Mouse (Mus musculus) cerebellum, adult (tissue): Measurements from ENCODE around the gene Cep55.

ENCODE experiments used
- ATAC-seq: cut with Nextera tagmentation; 2 replicates; pipeline ENCODE4 v1.9.2; 2017; ENCODE audit warnings: mild to moderate bottlenecking, moderate library complexity, mixed read lengths; ENCODE audit not compliant: insufficient number of reproducible peaks, low FRiP score, low TSS enrichment

Cep55 gene

DNA sequence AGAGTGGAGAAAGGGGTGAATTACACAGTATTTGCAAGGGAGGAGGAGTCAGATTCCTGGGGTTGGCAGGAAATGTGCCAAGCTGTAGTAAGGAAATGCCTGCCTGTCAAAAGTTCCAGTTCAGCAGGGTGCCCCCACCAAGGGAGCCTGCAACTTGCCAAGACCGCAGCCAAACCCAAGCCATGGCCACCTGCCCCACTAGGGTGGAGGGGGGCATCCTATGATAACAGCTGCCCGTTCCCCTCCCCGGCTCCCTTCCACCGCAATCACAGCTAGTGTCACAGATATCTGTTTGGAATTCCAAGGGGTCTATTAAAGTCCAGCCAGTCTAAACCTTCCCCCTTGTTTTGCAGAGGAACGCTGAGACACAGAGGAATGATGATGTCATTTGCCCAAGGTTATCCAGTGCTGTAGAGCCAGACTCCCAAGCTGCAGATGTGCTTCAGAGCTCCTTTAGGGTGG is 12.5 kb upstream of the Cep55 start:
- ATAC-seq, result no peak

DNA sequence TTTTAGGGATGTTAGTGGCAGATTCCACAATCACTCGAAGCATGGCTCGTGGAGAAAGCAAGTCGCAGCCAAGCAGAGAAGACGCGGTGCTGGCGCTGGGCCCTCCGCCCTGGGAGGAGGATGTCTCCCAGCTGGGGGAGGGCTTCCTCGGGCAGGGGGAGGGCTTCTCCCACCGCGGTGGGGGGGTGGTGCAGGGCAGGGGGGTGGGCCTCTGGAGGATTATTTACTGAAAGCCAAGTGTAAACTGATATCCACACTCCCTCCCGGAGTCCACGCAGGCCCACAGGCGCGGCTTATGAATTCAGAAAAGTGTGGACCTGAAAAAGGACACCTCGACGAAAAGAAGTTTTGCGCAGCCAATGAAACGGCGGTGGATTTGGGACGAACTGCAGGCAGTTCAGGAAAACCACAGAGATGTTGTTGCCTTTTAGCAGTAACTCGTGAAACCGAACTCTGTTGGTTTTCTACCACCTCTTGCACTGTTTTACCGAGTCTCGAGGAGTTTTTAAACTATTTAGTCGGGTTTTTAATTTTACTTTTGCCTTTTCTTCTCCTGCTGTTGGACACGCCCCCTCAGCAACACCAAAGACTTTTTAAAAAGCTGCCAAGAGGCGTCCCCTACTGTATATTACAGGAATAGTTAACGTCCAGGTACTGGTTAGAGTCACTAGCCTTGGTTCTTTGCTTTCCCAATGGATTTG is 11.4 kb upstream of the Cep55 start, which contains the start of gene Myof:
Myof (minus strand) TSS at position 297 of the 701 bp plus-strand sequence.
- ATAC-seq, result no peak

DNA sequence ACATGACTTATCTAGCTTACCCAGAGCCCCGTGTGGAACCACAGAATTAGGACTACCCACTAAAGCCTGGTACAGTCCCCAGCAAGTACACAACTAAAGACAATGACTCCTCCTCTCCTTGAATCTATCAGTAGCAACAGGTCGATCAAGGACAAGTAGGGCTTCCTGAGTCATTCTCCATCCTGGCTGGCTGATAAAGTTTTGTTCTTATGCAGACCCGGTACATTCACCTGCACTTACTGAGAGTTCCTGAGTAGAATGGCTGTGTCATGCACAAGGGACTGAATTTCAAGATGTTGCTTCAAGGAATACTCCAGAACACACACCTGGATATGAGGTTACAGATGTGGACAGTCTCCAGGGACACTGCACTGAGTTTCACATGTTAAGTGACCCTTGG is 9.6 kb upstream of the Cep55 start:
- no peak for ATAC-seq

DNA sequence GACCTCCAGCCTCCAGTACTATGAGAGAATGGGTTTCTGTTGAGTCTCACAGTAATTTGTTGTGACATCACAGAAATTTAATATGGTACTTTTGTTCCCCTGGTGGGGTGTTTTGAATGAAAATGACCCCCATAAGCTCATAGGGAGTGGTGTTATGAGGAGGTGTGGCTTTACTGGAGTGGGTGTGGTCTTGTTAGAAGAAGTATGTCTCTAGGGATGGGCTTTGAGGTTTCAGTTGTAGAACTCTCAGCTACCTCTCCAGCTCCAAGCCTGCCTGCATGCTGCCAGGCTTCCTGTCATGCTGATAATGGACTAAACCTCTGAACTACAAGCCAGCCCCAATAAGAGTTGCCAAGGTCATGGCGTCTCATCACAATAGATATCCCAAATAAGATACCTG is 5.1 kb upstream of the Cep55 start:
- ATAC-seq, result no peak

DNA sequence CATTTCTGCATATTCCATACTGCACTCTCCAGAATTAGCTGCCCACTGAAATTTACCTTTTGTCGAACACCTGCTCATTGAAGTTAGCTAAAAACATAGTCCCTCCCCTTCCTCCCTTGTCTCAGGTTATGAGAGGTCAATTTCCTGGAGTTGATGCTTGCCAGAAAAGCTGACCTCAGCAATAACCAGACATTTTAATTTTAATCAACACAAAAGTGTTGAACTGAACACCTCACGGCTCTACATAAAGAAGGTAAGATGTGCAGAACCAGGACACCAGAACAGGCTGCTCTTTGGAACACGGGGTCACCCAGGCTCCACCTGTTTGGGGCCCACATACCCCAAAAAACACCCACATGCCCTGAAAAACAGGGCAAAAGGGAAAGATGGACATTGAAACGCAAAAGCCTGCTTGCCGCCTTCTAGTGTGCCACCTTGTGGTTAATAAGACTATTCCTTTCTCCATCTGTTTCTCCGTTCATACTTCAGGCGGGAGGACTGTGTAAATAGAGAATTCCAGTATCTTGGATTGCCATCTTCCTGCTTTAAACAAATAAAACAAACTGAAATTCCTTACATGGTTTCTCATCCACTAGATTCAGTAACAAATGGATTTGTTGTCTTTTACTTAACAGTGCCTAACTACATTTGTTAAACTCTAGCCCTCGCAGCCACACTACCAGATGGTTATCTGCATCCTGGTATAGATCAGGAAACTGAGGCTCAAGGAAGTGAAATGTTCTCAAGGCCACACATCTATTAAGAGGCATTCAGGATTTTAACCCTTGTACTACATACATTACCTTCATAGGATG is 1.4 kb upstream of the Cep55 start:
- ATAC-seq, result no peak

DNA sequence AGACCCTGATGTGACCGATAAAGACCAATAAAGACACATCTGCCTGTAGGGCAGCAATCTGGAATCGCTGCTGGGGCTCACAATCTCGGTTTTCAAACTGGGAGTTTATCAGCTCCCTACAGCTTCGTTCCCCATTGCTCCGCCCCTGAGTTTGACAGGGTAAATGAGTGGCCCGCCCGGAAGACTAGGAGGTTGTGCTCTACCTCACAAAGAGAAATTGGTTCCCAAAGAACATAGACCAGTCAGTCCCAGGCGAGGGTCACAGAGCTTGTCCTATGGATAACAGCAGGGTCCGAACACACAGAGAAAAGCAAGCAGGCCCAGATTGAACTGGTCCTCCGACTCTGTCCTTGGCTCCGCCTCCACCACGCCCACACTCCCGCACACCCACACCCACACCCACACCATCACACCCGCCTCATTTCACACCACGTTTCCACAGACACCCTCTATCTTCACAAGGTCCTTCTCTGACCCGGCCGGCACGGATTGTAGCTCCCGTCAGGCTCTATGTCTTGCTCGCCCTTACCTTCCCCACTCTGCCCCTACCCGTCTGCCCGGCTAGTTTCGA is 577 bp upstream of the Cep55 start:
- peak; percentile 80 for ATAC-seq

DNA sequence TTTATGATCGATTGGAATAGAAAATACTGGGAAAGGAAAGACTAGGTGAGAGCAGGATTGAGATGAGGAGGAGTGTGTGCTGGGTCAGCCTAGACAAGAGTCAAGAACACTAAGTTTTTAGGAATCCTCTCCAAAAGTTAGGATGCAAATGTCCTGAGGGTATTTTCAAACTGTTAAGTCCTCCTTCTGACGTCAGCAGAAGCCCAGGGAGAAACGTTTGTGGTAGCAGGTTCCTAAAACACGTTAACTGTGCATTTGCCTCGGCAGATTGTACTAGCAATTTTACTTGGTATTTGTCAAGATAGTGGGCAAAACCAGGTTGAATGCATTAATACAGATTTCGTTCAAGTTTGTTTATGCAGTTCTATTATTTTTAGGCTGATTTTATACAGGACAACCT is 987 bp downstream of the Cep55 start:
- no peak for ATAC-seq

DNA sequence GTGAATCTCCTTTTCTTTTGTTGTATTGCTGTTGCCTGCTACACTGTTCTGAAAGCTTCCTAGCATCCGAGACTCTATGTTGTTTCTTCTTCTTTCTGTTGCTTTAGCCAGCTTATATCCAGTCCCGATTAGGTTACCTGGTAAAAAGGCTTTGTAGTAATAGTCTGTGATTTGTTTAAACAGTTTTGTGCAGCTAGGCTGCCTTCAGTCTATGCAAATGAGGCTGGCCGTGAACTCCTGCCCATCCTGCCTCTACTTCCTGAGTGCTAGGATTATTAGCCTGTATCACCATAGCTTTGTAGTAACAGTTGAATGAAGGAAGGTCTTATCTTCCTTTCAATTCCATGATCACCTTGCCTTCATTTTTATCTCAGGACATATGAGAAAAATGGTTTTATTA is 1.5 kb downstream of the Cep55 start:
- ATAC-seq, result no peak

DNA sequence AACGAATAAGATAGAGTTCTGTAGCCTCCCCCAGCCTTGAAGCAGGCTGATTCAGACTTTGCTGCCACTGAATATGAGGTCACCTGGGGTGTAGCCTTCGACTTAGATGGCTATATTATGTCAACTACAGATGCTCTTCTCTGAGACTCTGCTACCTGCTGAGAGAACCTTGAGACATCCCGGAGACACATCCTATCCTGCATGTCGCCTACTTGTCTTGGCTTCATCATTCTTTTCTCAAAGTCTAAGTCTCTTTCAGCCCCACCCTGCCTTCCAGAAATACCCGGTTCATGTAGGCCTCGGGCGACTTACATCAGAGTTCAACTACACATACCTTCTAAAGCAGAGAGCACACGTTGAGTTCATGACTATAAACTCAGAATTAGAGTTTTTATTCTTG is 2.1 kb downstream of the Cep55 start:
- no peak for ATAC-seq

DNA sequence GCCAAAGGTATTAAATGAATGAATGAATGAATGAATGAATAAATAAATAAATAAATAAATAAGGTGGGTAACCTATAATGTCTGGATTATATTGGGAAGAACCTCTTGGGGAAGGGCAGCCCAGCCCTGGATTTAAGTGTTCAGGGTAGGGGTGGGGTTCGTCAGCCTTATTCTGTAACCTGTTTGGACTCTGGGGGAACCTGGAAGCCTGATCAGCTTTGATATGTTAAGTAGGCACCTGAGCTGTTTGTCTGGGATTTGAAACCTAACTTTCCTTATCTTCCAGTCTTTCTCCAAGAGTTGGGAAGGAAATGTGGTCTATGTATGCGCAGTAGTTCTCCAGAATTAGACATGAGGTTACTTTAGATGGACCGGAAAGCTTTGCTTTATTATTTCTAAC is 8.4 kb downstream of the Cep55 start:
- no peak for ATAC-seq

DNA sequence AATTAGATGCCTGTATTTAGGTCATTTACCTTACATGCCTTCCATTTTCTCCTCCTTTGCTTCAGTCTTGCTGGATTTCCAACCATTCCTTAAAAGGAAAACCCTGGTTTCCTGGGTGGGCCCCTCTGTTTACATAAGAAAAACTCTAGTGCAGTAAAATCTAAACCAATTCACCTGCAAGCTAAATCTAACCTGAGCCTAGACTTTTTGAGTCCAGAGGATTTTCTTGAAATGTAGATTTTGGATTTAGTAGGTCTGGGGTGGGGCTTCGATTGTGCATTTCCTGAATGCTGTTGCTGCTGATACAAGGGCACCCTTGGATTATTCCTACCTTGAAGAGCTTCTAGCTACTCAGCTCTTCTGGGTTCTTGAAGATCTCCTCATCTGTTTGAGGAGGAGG is 9.2 kb downstream of the Cep55 start:
- ATAC-seq, result no peak

DNA sequence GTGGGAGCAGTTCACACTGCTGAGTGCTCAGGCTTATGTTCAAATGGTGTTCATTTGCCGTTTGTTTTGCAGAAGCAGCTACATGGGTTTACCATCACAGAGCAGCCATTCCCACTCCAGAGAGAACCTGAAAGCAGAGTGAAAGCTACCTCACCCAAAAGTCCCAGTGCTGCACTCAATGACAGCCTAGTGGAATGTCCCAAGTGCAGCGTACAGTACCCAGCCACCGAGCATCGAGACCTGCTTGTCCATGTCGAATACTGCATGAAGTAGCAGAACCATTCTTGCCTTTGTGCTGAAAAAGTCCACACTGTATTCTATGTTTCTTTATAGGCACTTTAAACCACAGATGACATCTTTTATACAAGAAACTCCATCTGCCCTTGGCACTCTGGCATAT is 18.4 kb downstream of the Cep55 start:
- no peak for ATAC-seq

DNA sequence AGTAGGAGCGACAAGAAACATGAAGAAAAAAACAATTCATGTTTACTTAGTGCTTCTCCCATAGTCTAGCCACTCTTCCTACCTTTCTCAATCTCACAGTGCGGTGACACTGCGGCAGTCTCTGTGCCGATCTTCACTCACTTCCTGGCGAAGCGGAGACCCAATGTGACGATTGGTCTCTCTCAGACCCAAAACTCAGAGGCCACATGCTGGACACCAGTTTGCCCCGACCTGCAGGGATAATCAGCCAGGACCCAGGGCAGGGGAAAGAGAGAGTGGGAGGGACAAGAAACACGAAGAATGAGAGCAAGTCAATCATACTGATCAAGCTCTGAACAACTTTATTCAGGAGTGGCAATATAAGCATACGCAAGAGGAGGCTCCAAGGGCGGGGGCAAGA is 20.2 kb downstream of the Cep55 start:
- no peak for ATAC-seq

DNA sequence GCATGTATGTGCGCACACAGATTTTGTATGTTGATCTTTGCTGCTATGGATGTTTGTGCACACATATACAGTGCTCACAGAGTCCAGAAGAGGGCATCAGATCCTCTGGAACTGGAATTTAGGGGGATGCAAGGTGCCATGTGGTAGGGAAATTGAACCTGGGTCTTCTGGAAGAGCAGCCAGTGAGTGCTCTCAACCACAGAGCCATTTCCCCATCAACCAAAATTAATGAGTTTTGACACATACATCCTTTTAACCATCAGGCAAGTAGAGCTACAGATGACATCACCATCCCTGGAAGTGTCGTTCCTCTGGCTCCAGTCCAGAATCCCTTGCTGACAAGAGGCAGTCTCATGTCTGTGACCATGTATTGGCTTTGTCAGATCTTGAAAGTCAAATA is 21.4 kb downstream of the Cep55 start:
- ATAC-seq, result no peak

DNA sequence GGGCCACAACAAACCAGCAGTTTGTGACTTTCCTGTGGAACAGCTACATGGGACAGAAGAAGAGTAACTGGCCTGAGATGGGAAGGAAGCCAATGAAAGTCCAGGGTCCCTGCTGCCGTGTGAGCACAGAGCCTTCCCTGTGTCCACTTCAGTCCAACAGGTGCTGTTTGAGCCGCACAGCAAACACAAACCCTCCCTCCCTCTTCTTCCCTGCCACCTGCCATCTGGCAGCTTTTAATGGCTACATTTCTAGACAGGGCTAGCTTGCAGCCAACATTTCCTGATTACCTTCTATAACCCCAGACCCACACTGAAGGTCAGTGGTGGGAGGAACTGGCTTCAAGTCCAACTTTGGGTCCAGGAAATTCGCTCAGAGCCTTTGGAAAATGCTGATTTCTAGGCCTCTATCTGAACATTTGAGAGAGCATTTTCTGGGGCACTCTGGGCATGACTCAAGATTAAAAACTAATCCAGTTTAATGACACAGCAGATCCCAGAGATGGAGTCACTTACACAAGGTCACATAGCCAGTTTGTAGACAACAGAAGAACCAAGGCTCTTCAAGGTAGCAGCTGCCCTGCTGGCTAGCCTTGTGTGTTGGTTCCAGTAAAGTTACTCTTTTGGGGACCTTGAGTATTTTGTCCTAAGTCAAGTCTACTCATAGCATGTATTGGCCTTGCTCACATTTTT is 23.2 kb downstream of the Cep55 start:
- ATAC-seq, result no peak

DNA sequence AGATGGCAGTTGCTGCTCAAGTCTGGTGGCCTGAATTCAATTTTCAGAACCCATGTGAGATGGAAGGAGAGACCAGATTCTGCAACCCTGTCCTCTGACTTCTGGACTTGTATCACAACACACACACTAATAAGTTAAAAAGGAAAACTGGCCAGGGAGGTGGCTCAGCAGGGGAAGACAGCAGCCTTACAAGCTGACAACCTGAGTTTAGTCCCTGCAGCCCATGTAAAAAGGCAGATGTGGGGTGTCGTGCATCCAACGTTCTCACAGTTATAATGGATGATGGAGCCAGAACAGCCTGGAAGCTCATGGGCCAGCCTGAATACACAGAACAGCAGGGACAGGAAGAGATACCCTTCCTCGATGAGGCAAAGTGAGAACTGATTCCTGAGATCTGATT is 26.6 kb downstream of the Cep55 start:
- ATAC-seq, result no peak

DNA sequence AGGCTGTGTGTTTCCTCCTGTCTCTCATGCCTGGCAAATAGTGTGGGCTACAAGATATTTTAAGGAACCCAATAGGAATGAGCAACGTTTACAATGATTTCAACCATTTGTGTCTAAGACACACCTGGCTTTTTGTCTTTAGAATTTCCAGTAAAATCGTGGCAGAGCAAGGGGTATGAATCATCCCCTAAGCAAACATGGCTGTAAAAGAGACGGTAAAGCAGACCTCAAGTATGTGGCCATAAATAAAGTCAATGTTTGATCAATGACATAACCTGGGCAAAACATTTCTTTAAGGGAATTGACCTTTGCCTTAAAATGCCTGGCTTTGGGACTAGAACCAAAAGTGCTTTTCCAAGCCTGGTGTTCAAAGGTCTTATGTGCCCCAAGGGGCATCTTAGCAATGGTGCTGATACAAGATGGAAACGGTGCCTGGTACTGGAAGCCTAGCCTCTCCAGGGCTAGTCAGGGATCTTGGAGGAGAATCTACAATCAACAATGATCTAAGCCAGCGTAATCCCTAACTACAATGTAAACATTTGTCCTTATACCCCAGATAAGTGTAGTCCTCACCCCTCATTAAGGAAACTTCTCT is 28.2 kb downstream of the Cep55 start:
- no peak for ATAC-seq

DNA sequence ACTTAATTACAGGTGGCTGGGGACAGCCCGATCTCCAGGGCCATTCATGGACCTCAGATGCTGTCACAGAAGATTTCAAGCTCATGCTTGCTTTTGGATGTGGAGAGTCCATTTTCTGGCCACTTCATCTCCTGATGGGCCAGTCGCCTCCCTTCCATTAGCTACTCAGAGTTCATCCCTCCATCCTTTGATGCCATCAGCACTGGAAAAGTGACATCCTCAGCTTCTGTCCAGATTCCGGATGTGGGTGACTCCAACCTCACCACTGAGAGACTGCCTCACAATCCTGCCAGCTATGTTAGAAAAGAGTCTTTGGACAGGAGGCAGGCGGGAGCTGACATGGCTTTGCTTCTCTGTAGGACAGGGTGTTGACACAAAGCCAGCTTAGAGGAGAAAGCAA is 31.0 kb downstream of the Cep55 start:
- no peak for ATAC-seq

DNA sequence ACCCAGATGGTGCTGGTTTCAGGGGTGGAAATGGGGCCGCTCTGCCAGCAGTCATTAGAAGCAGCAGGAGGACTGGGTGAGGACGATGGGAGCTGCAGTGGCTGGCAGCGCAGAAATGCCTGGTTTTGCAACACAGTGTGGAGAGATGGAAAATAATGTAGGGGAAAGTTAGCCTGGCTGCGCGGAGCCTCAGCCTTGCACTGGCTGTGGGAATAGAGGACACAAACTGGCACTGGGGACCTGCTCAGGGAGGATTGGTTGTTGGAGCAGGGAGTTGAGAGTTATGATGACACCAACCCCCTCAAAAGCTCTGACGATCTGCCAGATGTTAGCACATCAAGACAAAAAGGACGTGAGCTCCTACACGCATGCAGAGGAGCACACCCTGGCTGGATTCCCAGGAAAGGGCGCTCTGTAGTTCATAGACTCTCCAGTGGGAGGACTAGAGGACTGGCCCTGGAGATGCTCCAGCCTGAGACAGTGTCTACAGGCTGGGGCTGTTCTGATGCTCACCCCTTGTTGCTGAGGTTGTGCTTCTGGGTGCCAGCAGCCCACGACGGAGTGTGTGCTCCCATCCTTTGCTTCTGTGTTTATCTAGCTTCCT is 32.2 kb downstream of the Cep55 start:
- no peak for ATAC-seq

DNA sequence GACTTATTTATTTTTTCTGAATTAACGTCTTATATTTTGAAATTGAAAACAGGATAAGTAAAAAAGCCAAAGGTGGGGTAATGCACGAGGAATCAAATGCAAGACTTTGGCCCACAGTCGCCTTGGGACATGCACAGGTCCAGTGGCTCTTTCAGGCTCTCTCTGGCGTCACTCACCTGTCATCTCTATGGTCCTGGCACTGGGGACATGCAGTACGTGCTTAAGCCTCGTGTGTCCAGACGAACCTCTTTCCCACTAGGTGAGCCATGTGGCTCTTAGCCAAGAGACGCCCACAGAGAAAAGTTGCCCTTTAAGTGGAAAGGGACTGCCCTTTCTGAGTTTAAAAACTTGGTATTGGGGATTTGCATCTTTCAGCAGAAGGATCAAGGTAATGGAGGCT is 34.5 kb downstream of the Cep55 start:
- no peak for ATAC-seq
